Mouse (Mus musculus): Measurements from ENCODE around the gene Gna15.

- peak; percentile 23; the same call in 1 of the 2 replicates for TF ChIP-seq CTCF (IDR thresholded peaks at IDR 0.05; ENCODE audit: extremely low read depth, insufficient read depth, insufficient read length, insufficient replicate concordance)
- TF ChIP-seq POLR2A (IDR thresholded peaks at IDR 0.05; ENCODE audit: low read depth, low read length): no peak
These were observed 39.0 kb downstream of the Gna15 start for GRCm38 (mm10) chr10:81485060-81485449.

Data from spleen, adult 2 months (tissue).